ENCODE assay signal across 12 mouse cellular contexts in the genomic region with DNA sequence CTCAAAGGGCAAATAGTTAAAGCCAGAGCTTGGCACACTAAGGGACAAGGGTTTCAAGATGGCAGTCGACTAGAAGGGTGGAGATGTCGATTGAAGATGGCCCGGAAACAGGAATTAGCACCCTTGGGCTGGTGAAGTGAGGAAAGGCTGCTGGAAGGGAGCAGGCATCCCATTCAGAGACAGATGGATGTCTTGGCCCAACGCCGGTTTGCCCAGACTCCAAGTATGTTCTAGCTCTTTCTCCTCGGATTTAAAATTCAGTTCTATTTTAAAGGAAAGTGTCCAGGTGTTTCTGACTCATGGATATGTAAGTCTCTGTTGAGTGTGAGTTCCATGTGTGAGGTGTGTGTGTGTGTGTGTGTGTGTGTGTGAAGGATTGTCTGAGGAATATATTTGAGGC. TPM values are rescaled to one million over a fixed set of nuclear protein-coding genes. Genes with fewer than 3 reads are reported as not detected.
DNase-seq lines count a peak whose midpoint lies in the region; ATAC-seq and TF ChIP-seq lines count a peak whose summit lies in the region.
"Had no signal": no experiment of that assay in that cellular context is flagged by ENCODE, and none has a peak within 500 bp of the region (broad histone marks: within the 10 kb centered on the region; RNA-seq: fewer than 3 reads in every experiment).

No protein-coding gene starts in this region.

- peaks cover 19% of the 10 kb centered on the region for H3K4me1 ChIP-seq in cerebellum, adult 2 months (ENCODE audit: control insufficient read depth, insufficient read depth, low read length)
- H3K4me1 ChIP-seq: neural tube, embryonic 13.5 days had no signal

- 11% methylated on average over 6 of the region's 6 CpGs for WGBS in cerebellum, adult 2 months

- no peak for TF ChIP-seq POLR2A in cerebellum, adult 2 months (IDR thresholded peaks at IDR 0.05; ENCODE audit: borderline replicate concordance, insufficient read depth, low read length)

- intact Hi-C loops in heart, postnatal 14 days (cut with DNase I): no loop called here

- no peak for ATAC-seq in activated CD4-positive, CD25-positive, alpha-beta regulatory T cell, adult 4 months

- H3K27ac ChIP-seq in cerebellum, adult 2 months (ENCODE audit: insufficient read depth, low read length): no peak overlapping the region
- H3K27ac ChIP-seq: neural tube, embryonic 13.5 days had no signal

- no peaks in the 10 kb centered on the region for H3K27me3 ChIP-seq in cerebellum, adult 2 months (ENCODE audit: control insufficient read depth, insufficient read depth, low read length)
- H3K27me3 ChIP-seq: limb, embryonic 15.5 days; neural tube, embryonic 13.5 days had no signal

- no peak overlapping the region for H3K4me3 ChIP-seq in cerebellum, adult 2 months (replicated peaks; ENCODE audit: insufficient read depth, low read depth, low read length)
- H3K4me3 ChIP-seq: erythroblast, embryonic 14.5 days; limb, embryonic 15.5 days; neural tube, embryonic 13.5 days had no signal

- DNase-seq in brain, adult 2 months (ENCODE audit: low read depth, low spot score): peak; percentile 88
- peak; percentile 75 to 82 for DNase-seq in cerebellum, adult 2 months
- DNase-seq in heart, postnatal 14 days: peak; percentile 37 to 40
- peak; percentile 25 to 83 for DNase-seq in left cerebral cortex, adult 8-10 months (ENCODE audit: low spot score in 2 of 2)
- no peak for DNase-seq in ovary, postnatal 10 days (ENCODE audit: low spot score)
- DNase-seq in neural tube, embryonic 10.5 days (ENCODE audit: extremely low spot score, low spot score): no peak
- DNase-seq: kidney, adult 2 months had no signal

- no peak for TF ChIP-seq CTCF in cerebellum, adult 2 months (IDR thresholded peaks at IDR 0.05; ENCODE audit: borderline replicate concordance, insufficient read depth, low read depth, low read length)

RNA-seq across cellular contexts. Expression of a gene that starts 53.1 kb away (rescaled TPM):
- polyA plus RNA-seq in cerebellum, adult 2 months (2012; rRNA removed): 5.3 and 6.6 TPM in 2 replicates
- 1 to 10 TPM; 1.5 to 1.7 TPM for total RNA-seq in heart, postnatal 14 days (2021)
- total RNA-seq in left cerebral cortex, adult 8-10 months (2022): 10 to 100 TPM in 1 of 4 experiments, 1 to 10 TPM in 3; 8.0 to 11.0 (median 9.0) TPM
- under 1 TPM; 0.78 to 0.98 TPM for polyA plus RNA-seq in activated CD4-positive, CD25-positive, alpha-beta regulatory T cell, adult 4 months (2017; shearing (Covaris generic))
- total RNA-seq: megakaryocyte-erythroid progenitor cell, adult 5-6 weeks had no signal
- polyA plus RNA-seq: erythroblast, embryonic 14.5 days had no signal

Comparison
In these comparisons a context has a peak if more than half of its experiments do, and no peak if none do; other contexts are left out.
1. DNase-seq: peak in brain, adult 2 months (single experiment), cerebellum, adult 2 months (2 of 2), heart, postnatal 14 days (2 of 2) and left cerebral cortex, adult 8-10 months (2 of 2); none in ovary, postnatal 10 days (single experiment) and neural tube, embryonic 10.5 days (single experiment).